Mouse (Mus musculus) heart, adult 8-10 months (tissue): ENCODE data around the gene Alad. TPM values are rescaled to one million over a fixed set of nuclear protein-coding genes. Genes with fewer than 3 reads are reported as not detected.

ENCODE experiments used
- DNase-seq: peaks from one replicate; pipeline ENCODE4 v3.0.0; 2022; ENCODE audit warnings: low spot score
- total RNA-seq, 4 experiments: library from RNA; stranded (reverse); gene quantifications; 2 replicates each; pipeline ENCODE4 v1.2.4; 2022

Alad gene
- total RNA-seq, 4 experiments from 2014 or later: 71.0 to 88.7 (median 82.7) TPM

DNA sequence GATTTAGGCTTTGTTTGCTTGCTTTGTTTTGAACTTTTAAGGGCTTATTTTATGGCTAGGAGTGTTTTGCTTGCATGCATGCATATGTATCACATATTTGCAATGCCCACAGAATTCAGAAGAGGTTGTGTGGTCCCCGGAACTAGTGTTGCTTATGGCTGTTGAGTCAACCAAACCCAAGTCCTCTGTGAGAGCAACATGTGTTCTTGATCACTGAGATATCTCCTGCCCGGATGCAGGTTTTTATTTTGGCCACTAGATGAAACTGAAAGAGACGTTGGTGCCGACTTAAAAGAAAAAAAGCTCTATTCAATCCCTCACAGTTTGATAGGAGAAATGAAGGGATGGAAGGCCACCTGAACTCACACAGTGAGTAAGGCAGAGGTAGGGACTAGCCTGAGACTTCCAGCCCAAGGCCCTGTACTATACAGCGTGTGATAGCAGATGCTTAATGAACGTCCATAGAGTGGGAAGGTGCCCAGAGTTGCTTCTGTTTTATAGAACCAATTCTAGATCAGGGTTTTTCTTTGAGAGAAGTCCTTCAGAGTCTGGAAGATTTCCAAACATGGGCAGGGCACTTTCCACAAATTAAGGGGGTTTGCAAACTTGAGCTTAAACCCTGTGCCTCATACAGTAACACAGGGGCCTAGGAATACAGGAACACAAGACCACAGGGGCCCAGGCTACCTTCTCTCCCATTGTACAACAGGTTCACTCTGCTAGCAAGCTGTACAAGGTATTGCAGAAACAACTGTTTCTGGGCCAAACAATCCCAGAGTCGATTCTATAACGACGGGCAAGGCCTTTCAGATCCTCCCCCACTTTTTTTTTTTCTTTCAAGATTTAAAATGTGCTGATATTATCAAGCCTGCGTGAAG lies 1.9 kb downstream of the Alad start:
- DNase-seq: no peak

DNA sequence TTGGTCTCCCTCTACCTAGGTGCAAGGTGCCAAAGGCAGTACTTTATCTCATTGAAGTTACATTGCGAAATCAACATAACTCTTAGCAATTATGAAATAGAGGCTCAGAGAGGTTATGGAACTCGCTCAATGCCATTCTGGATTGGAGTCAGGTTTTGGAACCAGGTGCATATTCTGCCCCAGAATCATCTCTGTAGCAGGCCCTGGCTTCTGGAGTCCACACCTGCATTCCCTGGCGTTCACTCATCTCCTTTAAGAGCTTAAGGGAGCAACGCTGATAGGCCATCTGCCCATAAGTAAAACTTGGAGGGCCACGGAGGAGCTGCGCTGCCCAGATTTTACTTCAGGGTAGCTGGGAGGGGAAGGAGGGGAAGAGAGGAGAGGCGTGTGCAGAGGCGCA lies 2.7 kb downstream of the Alad start:
- DNase-seq: no peak

DNA sequence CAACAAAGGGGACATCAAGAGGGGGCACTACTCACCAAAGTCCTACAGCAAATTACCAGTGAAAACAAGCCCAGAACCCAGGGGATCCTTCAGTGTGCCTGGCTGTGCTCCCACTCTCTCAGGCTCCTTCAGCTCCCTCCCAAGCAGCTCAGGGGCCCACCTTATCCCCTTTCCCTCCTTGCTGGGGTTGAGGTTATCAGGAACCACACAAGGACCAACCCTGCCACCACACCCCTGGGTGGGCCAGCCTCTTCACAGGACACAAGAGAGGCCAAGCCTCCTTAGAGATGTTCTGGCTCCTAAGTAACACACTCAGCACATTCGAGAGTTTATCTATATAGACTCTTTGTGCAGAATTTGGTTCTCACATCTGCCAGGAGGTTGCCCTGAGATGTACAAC lies 3.1 kb downstream of the Alad start:
- no peak for DNase-seq

DNA sequence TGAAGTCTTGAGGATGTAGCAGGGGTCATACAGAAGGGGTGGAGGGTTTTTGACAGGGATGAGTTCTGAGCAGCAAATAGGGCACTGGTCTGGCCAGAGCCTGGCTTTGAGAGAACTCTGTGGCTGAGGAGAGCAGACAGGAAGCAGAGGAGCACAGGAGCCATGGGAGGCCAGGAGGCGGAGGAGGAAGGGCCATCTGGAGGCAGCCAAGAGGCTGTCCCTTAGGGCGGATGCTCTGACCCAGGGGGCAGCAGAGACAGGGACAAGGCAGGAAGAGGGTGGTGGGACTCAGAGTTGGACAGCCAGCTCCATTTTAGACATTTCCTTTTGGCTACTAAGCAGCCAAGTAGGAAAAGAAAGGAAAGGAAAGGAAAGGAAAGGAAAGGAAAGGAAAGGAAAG lies 3.6 kb downstream of the Alad start:
- DNase-seq: peak; percentile 72

DNA sequence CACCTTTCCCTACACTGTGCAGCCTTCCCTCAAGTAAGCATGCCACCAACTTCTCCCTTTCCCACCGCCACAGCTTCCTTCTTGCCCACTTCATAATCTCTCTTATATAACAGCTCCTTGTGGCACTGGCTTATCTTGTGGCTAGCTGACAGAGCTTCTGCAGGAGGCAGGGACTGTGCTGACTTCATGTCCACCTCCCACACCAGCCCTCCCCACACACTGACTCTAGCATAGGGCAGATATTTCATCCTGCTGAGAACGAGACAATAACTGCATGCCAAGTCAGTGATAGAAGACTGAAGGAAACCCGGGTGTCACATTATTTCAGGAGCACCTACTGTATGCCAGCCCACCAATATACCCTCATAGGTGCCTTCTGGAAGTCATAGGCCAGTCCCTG lies 4.2 kb downstream of the Alad start:
- DNase-seq: no peak

DNA sequence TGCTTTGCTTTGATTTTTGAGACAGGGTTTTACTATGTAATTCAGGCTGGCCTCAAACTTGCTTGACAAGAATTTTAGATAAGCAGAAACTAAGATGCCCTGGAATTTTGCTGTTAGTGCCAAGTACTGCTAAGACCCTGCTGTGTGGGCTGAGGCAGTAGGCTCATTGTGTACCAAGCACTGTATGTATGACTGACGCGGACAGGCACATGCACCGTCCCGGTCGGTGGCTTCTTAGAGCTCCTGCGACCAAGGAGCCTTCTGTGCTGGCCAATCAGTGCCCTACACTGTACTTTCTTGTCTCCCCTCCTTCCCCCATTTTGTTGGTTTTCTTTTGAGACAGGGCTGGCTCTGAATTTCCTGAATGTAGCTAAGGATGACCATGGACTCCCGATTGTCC lies 4.7 kb downstream of the Alad start:
- DNase-seq: no peak

DNA sequence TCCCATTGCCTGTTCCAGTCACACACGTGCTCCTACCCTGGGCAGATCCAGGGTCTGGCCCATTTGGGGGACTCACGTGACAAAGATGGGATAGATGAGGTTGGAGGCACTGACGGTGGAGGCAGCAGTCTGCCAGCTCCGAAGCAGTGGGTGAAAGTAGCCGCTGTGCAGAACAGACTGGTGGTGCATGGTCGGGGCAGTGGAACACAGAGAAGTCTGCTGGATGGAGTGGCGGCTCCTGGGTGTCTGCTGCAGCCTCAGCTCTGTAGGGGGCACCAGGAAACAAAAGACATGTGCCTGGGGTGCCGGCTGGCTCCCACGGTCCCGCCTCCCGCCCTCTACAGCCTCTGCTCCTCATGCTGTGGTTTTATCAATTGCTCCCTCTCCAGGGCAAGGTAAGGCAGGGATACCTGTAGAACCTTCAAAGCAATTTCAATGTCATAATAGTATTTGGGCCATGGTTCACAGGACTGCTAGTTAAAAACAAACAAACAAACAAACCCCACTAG lies 5.7 kb downstream of the Alad start:
- DNase-seq: no peak

DNA sequence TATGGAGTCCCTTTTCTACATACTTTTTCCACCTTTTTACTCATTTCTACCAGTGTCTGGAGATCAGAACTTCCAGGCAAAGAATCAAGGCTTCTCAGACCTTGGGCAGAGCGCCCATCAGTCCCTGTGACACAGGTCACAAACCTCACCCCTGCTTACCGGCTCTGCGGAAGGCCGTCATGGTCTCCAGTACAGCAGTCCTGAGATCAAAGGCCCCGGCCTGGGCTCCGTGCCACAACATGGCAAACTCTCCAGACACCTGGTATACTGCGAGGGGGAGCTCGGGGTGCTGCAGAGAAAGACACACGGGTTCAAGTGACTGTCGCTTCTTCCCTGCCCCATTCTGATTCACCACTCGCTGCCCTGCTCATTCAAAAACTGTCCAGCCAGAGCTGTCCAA lies 9.8 kb downstream of the Alad start:
- DNase-seq: no peak

DNA sequence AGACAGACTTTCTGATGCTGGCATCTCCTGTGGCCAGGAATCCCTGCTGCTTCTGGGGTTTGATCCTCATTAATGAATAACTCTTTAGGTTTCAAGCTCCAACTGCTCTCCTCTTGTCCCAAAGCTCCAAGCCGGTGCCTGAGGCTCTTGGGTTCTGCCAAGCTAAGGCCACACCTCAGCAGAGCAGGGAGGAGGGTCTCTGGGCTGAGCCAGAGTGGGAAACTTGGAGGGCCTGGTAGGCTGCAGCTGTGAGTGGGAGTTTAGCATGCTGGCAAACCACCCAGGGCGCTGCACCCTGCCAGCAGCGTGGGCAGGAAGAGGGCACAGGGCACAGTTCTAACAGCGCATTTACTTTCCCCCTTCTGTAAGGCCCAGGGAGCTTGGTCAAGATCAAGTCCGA lies 10.9 kb downstream of the Alad start:
- no peak for DNase-seq

DNA sequence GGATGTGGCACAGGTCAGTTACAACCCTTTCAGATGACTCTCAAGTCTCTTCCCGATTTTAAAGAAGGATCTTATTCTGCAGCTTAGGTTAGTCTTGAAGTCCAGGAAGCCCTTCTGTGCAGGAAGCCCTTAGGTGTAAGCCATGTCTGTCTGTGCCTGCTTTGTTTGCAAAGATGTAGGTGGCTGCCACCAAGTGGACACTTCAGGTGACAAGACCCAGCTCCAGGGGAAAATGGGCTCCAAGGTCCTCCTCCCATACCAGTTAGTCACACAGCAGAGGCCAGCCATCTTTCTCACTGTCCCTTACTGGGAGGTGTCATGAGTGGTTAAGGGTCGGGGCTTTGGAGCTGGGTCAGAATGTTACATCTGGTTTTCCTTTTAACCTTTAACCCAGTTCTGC lies 12.9 kb downstream of the Alad start:
- DNase-seq: no peak

DNA sequence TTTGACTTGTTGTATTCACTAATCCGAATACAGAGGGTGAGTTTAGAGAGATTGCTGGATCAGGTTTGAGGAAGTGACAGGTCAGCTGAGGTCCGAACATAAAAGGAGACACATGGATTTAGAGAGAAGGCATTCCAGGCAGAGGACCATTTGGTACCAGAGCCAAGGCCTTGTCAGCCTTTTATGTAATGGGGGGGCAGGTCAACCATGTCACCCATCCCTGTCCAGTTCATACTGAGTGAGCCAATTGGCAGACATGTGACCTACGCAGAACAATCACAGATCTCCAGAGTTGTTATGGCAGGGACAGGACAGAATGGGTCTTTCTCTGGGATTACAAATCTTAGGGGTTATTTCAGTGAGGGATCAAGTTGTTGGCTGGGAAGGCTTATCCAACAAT lies 13.7 kb downstream of the Alad start:
- DNase-seq: no peak

DNA sequence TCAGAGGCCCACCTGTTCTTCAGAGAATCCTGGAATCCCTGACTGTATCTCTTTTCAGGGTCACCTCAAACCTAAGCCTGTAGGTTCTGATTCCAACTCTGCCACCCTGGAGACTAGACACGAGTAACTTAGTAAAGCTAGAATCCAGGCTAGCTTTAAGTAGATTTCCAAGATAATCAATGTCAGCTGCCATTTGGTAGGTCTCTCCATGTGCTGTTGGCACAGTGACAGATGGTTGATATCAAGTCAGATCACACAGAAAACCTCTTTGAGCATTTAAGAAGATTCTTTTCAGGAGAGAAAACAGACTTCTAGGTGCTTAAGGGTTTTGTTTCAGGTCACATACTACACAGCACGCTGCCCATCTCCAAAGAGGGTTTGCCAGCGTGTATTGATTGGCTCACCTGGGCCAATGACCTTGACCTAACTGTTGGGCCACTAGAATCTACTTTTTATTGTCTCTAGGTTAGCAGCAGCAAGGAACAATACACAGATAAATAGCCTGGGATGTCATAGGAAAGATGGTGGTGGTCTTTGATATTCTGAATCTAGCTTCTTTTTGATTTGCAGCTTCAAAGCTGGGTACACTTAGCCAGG lies 16.2 kb downstream of the Alad start, which contains the start of gene Hdhd3:
Hdhd3 (minus strand) TSS at position 94 of the 597 bp plus-strand sequence.
- no peak for DNase-seq

DNA sequence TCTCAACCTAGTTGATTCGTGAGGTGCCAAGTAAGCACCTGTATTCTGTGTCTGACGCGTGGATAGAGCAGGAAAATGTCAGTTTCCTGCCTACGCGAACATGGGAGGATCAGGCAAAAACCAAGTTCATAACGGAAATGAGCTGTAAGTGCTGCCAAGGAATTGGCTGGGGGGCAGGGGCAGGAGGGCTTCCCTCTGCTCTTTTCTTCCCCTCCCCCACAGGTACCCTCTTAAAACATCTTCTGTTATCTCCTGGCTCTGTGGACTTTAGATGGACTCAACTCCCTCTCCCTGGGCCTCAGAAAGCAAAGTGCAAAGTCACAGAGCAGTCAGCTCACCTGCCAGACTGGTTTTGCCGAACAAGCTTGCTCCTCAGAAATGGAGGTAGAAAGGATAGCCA lies 16.7 kb downstream of the Alad start:
- no peak for DNase-seq

DNA sequence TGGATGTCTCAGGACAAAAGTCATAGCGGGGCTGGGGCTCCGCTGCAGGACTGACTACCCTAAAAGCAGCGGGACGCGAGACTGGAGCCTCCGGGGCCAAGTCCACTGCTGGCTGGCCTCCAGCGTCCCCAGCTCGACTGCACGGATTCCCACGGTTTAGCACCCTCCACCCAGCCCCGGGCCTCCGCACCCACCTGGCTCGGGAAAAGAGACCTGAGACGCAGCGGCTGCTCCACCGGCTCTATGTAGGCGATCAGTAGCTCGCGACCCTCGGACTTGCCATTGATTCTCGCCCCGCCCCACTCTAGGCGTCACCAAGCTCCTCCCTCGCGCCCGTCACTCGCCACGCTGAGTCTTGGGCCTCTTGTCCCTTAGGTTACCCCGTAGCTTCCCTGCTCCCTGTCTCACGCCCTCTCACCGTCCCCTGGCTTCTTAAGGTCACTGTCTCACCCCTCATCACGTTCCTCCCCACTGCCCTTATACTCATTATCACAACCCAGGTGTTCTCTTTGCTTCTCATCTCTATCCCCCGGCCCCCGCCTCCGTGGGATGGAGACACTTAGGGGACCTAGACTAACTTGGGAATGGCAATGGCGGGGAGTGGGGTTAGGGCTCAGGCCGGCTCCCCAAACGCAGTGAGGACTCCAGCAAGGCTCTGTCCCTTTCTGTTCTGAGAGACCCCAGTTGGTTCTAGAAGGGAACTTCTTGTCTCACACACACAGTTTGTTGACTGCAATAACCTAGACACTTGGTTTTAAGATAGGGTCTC lies 17.6 kb downstream of the Alad start:
- DNase-seq: peak; percentile 94

DNA sequence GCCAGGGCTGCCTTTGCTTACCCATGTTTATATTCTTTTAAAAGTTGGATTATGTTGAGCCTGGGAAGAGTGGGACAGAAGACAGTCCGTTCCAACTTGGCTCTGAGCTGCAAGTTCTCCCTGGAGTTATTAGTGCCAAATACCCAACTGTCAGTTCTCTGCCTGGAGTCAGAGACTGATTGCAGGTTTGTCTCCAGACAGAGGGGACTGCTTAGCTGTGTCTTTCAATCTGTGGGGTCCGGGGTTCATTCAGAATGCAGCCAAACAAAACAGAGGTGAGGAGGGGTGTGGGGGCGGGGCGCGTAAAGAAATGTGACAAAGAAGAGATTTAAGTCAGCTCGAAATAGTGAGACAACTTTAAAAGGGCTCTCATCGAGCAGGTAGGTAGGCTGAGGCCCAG lies 18.2 kb downstream of the Alad start:
- DNase-seq: no peak

DNA sequence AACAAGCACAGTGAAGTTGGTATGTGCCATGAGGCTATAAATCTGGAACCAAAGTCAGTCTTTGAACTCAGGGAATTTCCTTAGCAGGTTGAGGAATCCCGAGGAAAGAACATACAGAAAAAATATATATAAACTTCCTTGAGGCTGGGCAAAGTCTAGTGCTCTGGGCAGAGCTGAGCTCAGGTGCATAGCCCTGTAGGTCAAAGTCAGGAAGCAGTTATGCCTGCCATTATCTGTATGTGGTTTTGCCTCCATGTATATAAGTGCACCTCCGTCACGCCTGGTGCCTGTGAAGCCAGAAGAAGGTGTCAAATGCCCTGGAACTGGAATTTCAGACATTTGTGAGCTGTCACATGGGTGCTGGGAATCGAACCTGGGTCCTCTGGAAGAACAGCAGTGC lies 18.9 kb downstream of the Alad start:
- no peak for DNase-seq

DNA sequence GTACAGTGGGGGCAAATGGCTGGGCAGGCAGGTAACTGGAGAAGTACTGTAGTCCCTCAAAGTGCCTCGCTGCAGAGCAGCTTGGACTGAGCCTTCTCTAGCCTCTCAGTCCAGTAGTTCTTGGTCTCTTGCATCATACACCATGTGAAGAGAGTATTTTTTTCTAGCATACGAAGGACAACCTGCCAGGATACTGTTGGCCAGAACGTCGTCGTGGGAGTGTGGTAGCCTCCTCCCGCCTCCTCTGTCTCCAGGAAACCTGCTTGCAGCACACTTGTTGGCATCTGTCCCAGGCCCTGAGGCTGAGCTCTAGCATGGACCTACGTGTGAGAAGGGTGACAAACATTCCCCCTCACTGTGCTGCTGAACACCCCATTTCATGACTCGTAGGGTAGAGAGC lies 22.9 kb downstream of the Alad start:
- no peak for DNase-seq

DNA sequence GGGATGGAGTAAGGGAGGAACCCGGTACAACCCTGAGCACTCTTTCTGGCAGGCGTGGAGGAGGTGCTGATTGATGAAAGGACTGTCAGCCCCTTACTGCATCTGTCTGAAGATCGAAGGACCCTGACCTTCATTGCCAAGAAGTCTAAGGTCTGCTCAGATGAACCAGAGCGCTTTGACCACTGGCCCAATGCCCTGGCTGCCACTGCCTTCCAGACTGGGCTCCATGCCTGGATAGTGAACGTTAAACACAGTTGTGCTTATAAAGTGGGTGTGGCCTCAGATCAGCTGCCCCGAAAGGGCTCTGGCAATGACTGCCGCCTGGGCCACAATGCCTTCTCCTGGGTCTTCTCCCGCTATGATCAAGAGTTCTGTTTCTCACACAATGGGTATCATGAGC lies 23.8 kb downstream of the Alad start:
- peak; percentile 43 for DNase-seq

DNA sequence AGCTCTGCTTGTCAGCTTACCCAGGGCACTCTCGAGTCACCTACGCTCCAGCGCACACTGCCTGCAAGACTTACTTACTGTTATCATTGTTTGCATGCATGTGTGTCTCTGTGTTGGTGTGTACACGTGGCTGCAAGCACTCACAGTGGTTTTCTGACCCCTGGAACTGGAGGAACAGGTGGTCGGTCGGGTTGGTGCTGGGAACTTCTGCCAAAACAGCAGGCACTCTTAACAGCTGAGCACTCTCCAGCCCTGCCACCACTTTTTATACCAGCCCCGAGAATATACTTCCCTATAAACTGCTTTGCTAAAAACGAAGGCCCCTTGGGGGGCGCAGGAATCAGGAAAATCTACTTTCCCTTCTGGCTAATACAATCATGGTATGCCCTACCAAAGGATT lies 25.5 kb downstream of the Alad start:
- no peak for DNase-seq

DNA sequence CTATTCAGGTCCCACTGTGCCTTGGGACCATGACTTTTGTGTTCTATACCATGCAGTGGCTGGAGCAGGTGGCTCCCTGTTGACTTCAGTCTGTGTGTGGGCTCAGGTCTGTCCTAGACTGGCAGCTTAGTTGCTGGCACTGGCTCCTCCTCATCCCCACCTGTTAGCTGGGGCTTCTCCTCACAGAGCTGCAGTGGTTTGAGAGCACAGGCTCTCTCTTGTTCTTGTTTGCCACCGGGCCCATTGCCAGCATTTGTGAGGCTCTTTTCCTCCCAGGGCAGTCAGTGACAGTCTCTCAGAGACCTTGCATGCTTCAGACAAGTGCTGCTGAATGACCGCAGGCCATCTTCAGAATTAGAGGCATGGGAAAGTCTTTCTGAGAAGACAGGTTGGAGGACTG lies 27.0 kb downstream of the Alad start:
- no peak for DNase-seq

DNA sequence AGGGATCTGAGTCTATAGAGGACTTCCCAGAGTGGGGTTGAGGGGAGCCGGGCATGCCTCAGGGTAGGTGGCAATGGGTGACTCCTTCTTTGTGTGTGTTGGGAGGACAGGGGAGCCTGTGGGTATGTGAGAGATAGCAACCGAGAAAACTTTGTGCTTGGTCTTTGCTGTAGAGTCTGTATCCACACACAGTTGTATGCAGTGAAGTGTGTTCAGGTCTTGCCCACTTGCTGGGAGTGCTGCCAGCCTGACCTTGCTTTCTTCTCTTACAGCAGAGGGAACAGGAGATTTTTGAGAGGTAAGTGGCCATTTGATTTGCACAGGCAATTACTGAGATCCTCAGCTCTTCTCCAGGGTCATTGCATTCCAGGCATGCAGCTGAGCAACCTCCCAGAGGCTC lies 31.8 kb downstream of the Alad start:
- DNase-seq: no peak

DNA sequence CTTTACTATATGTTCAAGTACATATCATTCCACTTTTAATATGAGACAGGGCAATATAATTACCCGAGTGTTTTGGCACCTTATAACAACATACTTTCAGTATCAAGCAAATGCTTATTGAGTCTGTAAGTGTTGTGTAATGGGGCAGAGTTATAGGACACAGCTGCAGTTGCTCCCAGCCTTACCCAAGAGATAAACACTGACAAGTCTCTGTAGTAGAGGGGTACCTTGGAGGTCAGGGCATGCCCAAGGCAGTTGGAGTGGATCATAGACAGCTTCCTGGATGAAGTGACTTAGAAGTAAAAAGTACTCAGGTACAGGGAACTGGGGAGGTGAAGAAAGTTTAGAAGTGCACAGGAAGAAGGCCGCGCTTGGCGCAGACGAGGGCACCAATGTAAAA lies 32.5 kb downstream of the Alad start:
- no peak for DNase-seq
